In the genomic region with DNA sequence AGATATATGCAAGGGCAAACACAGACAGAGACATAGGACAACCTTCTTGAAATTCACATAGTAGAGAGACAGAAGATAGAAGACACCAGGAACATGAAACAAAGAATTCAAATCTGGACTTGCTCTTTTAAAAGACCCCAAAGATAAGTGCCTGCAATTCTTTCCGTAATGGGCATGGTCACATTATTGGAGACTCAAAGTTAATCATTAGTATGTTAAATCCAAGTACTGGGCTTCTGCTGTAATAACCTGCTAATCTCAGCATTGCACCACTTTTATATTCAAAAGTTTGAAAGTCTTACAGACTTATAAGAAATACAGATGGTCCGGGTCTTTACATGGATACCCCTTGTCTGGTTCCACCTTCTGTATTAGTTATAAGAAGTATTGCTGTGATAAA, we compare ENCODE assay signal across 31 mouse cellular contexts. TPM values are rescaled to one million over a fixed set of nuclear protein-coding genes. Genes with fewer than 3 reads are reported as not detected.
"Had no signal": no experiment of that assay in that cellular context is flagged by ENCODE, and none has a peak within 500 bp of the region (broad histone marks: within the 10 kb centered on the region; RNA-seq: fewer than 3 reads in every experiment).

No protein-coding gene starts in this region.

RNA-seq across cellular contexts. Expression of gene Olfr187, which starts 9.7 kb away (rescaled TPM):
- total RNA-seq: common myeloid progenitor, adult 5-6 weeks; forebrain, postnatal 0 days; gastrocnemius, adult 18-20 months; gastrocnemius, adult 2 months; gastrocnemius, adult 8-10 months; gastrocnemius, postnatal 10 days; gastrocnemius, postnatal 14 days; gastrocnemius, postnatal 25 days; gastrocnemius, postnatal 36 days; gastrocnemius, postnatal 4 days; granulocyte monocyte progenitor cell, adult 5-6 weeks; heart, adult 18-20 months; heart, adult 2 months had no signal
- polyA plus RNA-seq: cerebellum, adult 2 months; cortical plate, adult 2 months; embryonic facial prominence, embryonic 10.5 days; embryonic facial prominence, embryonic 11.5 days; embryonic facial prominence, embryonic 12.5 days; embryonic facial prominence, embryonic 13.5 days; embryonic facial prominence, embryonic 14.5 days; embryonic facial prominence, embryonic 15.5 days; erythroblast, embryonic 14.5 days; forebrain, embryonic 10.5 days; forebrain, embryonic 11.5 days; forebrain, embryonic 12.5 days; forebrain, embryonic 13.5 days; forebrain, embryonic 14.5 days; forebrain, embryonic 15.5 days; forebrain, embryonic 16.5 days; forebrain, postnatal 0 days; frontal cortex, adult 2 months; gonadal fat pad, adult 2 months; heart, adult 2 months had no signal

RNA-seq across cellular contexts. Expression of gene Olfr186, which starts 19.2 kb away (rescaled TPM):
- total RNA-seq: common myeloid progenitor, adult 5-6 weeks; forebrain, postnatal 0 days; gastrocnemius, adult 18-20 months; gastrocnemius, adult 2 months; gastrocnemius, adult 8-10 months; gastrocnemius, postnatal 10 days; gastrocnemius, postnatal 14 days; gastrocnemius, postnatal 25 days; gastrocnemius, postnatal 36 days; gastrocnemius, postnatal 4 days; granulocyte monocyte progenitor cell, adult 5-6 weeks; heart, adult 18-20 months; heart, adult 2 months had no signal
- polyA plus RNA-seq: cerebellum, adult 2 months; cortical plate, adult 2 months; embryonic facial prominence, embryonic 10.5 days; embryonic facial prominence, embryonic 11.5 days; embryonic facial prominence, embryonic 12.5 days; embryonic facial prominence, embryonic 13.5 days; embryonic facial prominence, embryonic 14.5 days; forebrain, embryonic 10.5 days; forebrain, embryonic 11.5 days; forebrain, embryonic 12.5 days; forebrain, embryonic 13.5 days; forebrain, embryonic 14.5 days; forebrain, embryonic 15.5 days; forebrain, embryonic 16.5 days; forebrain, postnatal 0 days; gonadal fat pad, adult 2 months; heart, adult 2 months had no signal

RNA-seq across cellular contexts. Expression of gene Olfr190, which starts 28.5 kb away (rescaled TPM):
- total RNA-seq: common myeloid progenitor, adult 5-6 weeks; forebrain, postnatal 0 days; gastrocnemius, adult 18-20 months; gastrocnemius, adult 2 months; gastrocnemius, adult 8-10 months; gastrocnemius, postnatal 10 days; gastrocnemius, postnatal 14 days; gastrocnemius, postnatal 25 days; gastrocnemius, postnatal 36 days; gastrocnemius, postnatal 4 days; granulocyte monocyte progenitor cell, adult 5-6 weeks; heart, adult 18-20 months; heart, adult 2 months had no signal
- polyA plus RNA-seq: cerebellum, adult 2 months; cortical plate, adult 2 months; embryonic facial prominence, embryonic 10.5 days; embryonic facial prominence, embryonic 11.5 days; embryonic facial prominence, embryonic 12.5 days; embryonic facial prominence, embryonic 13.5 days; embryonic facial prominence, embryonic 14.5 days; embryonic facial prominence, embryonic 15.5 days; erythroblast, embryonic 14.5 days; forebrain, embryonic 10.5 days; forebrain, embryonic 11.5 days; forebrain, embryonic 12.5 days; forebrain, embryonic 13.5 days; forebrain, embryonic 14.5 days; forebrain, embryonic 15.5 days; forebrain, embryonic 16.5 days; forebrain, postnatal 0 days; frontal cortex, adult 2 months; gonadal fat pad, adult 2 months; heart, adult 2 months had no signal

RNA-seq across cellular contexts. Expression of gene Olfr191, which starts 40.3 kb away (rescaled TPM):
- total RNA-seq: common myeloid progenitor, adult 5-6 weeks; forebrain, postnatal 0 days; gastrocnemius, adult 18-20 months; gastrocnemius, adult 2 months; gastrocnemius, adult 8-10 months; gastrocnemius, postnatal 10 days; gastrocnemius, postnatal 14 days; gastrocnemius, postnatal 25 days; gastrocnemius, postnatal 36 days; gastrocnemius, postnatal 4 days; granulocyte monocyte progenitor cell, adult 5-6 weeks; heart, adult 18-20 months; heart, adult 2 months had no signal
- polyA plus RNA-seq: cerebellum, adult 2 months; cortical plate, adult 2 months; embryonic facial prominence, embryonic 10.5 days; embryonic facial prominence, embryonic 11.5 days; embryonic facial prominence, embryonic 12.5 days; embryonic facial prominence, embryonic 13.5 days; embryonic facial prominence, embryonic 14.5 days; embryonic facial prominence, embryonic 15.5 days; erythroblast, embryonic 14.5 days; forebrain, embryonic 10.5 days; forebrain, embryonic 11.5 days; forebrain, embryonic 12.5 days; forebrain, embryonic 13.5 days; forebrain, embryonic 14.5 days; forebrain, embryonic 15.5 days; forebrain, embryonic 16.5 days; forebrain, postnatal 0 days; frontal cortex, adult 2 months; gonadal fat pad, adult 2 months; heart, adult 2 months had no signal

RNA-seq across cellular contexts. Expression of gene Olfr183, which starts 54.1 kb away (rescaled TPM):
- total RNA-seq: common myeloid progenitor, adult 5-6 weeks; forebrain, postnatal 0 days; gastrocnemius, adult 18-20 months; gastrocnemius, adult 2 months; gastrocnemius, adult 8-10 months; gastrocnemius, postnatal 10 days; gastrocnemius, postnatal 14 days; gastrocnemius, postnatal 25 days; gastrocnemius, postnatal 36 days; gastrocnemius, postnatal 4 days; granulocyte monocyte progenitor cell, adult 5-6 weeks; heart, adult 18-20 months; heart, adult 2 months had no signal
- polyA plus RNA-seq: cerebellum, adult 2 months; cortical plate, adult 2 months; embryonic facial prominence, embryonic 10.5 days; embryonic facial prominence, embryonic 11.5 days; embryonic facial prominence, embryonic 12.5 days; embryonic facial prominence, embryonic 13.5 days; embryonic facial prominence, embryonic 14.5 days; embryonic facial prominence, embryonic 15.5 days; erythroblast, embryonic 14.5 days; forebrain, embryonic 10.5 days; forebrain, embryonic 11.5 days; forebrain, embryonic 12.5 days; forebrain, embryonic 13.5 days; forebrain, embryonic 14.5 days; forebrain, embryonic 15.5 days; forebrain, embryonic 16.5 days; forebrain, postnatal 0 days; frontal cortex, adult 2 months; gonadal fat pad, adult 2 months; heart, adult 2 months had no signal
